11 mouse cellular contexts compared by ENCODE assay signal in the genomic region with DNA sequence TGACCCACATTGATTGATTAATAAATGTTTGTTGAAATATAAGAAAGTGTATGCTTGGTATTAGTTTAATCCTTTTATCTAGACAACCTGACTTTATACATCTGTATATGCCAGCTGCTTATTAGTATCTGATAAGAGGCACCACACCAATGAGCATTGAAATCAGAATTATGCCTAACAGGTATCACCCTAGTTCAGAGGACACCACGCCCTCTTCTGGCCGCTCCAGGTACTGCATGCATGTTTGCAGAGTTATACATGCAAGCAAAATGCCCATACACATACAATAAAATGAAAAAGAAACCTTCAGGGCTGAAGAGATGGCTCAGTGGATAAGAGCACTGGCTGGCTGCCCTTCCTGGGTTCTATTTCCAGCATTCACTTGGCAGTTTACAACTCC. TPM values are rescaled to one million over a fixed set of nuclear protein-coding genes. Genes with fewer than 3 reads are reported as not detected.
DNase-seq lines count a peak whose midpoint lies in the region; ATAC-seq and TF ChIP-seq lines count a peak whose summit lies in the region.
"Had no signal": no experiment of that assay in that cellular context is flagged by ENCODE, and none has a peak within 500 bp of the region (broad histone marks: within the 10 kb centered on the region; RNA-seq: fewer than 3 reads in every experiment).

No protein-coding gene starts in this region.

- no peak for TF ChIP-seq EP300 in heart, adult 2 months (IDR thresholded peaks at IDR 0.05; ENCODE audit: insufficient read depth, low read depth, low read length)

- 6% methylated on average over 2 of the region's 2 CpGs for WGBS in heart, adult 2 months
- 13% methylated on average over 2 of the region's 2 CpGs for WGBS in heart, embryonic 12.5 days
- 9% methylated on average over 2 of the region's 2 CpGs for WGBS in bone marrow, adult 2 months

- H3K27ac ChIP-seq in heart, adult 2 months, result no peak overlapping the region
- H3K27ac ChIP-seq in heart, embryonic 12.5 days (ENCODE audit: poor library complexity, severe bottlenecking), result no peak overlapping the region
- H3K27ac ChIP-seq in bone marrow, adult 2 months (ENCODE audit: control insufficient read depth, insufficient read depth, low read depth, low read length, poor library complexity), result no peak overlapping the region
- H3K27ac ChIP-seq in testis, adult 2 months (ENCODE audit: control insufficient read depth, insufficient read depth, low read depth, low read length), result no peak overlapping the region
- H3K27ac ChIP-seq: embryonic facial prominence, embryonic 13.5 days; midbrain, embryonic 12.5 days had no signal

- ATAC-seq in heart, embryonic 12.5 days (ENCODE audit: insufficient number of reproducible peaks, low FRiP score), result no peak
- ATAC-seq: activated CD4-positive, CD25-positive, alpha-beta regulatory T cell, adult 4 months had no signal

- H3K27me3 ChIP-seq in heart, adult 2 months (ENCODE audit: control insufficient read depth, insufficient read depth, low read length), result no peaks in the 10 kb centered on the region
- no peaks in the 10 kb centered on the region for H3K27me3 ChIP-seq in heart, embryonic 12.5 days (replicated peaks)
- H3K27me3 ChIP-seq in testis, adult 2 months (ENCODE audit: control insufficient read depth, insufficient read depth, low read length), result no peaks in the 10 kb centered on the region
- H3K27me3 ChIP-seq: midbrain, embryonic 12.5 days had no signal

- intact Hi-C loops in heart, adult 2 months (cut with DNase I), result no loop called here

- TF ChIP-seq CTCF in heart, adult 2 months (IDR thresholded peaks at IDR 0.05), result peak; percentile 63
- TF ChIP-seq CTCF in bone marrow, adult 2 months (IDR thresholded peaks at IDR 0.05; ENCODE audit: control insufficient read depth, insufficient read depth, low read length), result peak; percentile 61
- TF ChIP-seq CTCF in testis, adult 2 months (IDR thresholded peaks at IDR 0.05; ENCODE audit: control insufficient read depth, insufficient read depth, insufficient replicate concordance, low read depth, low read length), result peak; percentile 58; the same call in 1 of the 2 replicates

- no peak overlapping the region for H3K9ac ChIP-seq in heart, adult 2 months (ENCODE audit: low read depth, low read length)
- no peak overlapping the region for H3K9ac ChIP-seq in heart, embryonic 12.5 days
- H3K9ac ChIP-seq: embryonic facial prominence, embryonic 13.5 days; midbrain, embryonic 12.5 days had no signal

- peaks cover 1% of the 10 kb centered on the region; the same call in 1 of the 2 replicates for H3K4me1 ChIP-seq in heart, adult 2 months (ENCODE audit: control insufficient read depth, insufficient read depth, low read length)
- no peaks in the 10 kb centered on the region for H3K4me1 ChIP-seq in heart, embryonic 12.5 days (replicated peaks)
- no peaks in the 10 kb centered on the region; the same call in 1 of the 2 replicates for H3K4me1 ChIP-seq in bone marrow, adult 2 months (ENCODE audit: control insufficient read depth, insufficient read depth, low read length)
- peaks cover 10% of the 10 kb centered on the region for H3K4me1 ChIP-seq in testis, adult 2 months (ENCODE audit: control insufficient read depth, insufficient read depth, low read length)
- H3K4me1 ChIP-seq: midbrain, embryonic 12.5 days had no signal

- 0 out of 2 replicates have a peak, but pooled peaks cover 8% of the 10 kb centered on the region for H3K9me3 ChIP-seq in heart, embryonic 12.5 days (replicated peaks)
- H3K9me3 ChIP-seq: embryonic facial prominence, embryonic 13.5 days; midbrain, embryonic 12.5 days had no signal

- H3K4me3 ChIP-seq in heart, adult 2 months, result no peak overlapping the region
- no peak overlapping the region for H3K4me3 ChIP-seq in heart, embryonic 12.5 days
- no peak overlapping the region for H3K4me3 ChIP-seq in bone marrow, adult 2 months (replicated peaks; ENCODE audit: control insufficient read depth, low read depth, low read length)
- no peak overlapping the region for H3K4me3 ChIP-seq in testis, adult 2 months (ENCODE audit: control insufficient read depth, low read depth, low read length)
- H3K4me3 ChIP-seq: embryonic facial prominence, embryonic 13.5 days; midbrain, embryonic 12.5 days had no signal

- H3K79me2 ChIP-seq in heart, adult 2 months (replicated peaks; ENCODE audit: control insufficient read depth, insufficient read depth, low read length), result no peaks in the 10 kb centered on the region

- H3K36me3 ChIP-seq in heart, adult 2 months (ENCODE audit: control insufficient read depth, insufficient read depth, low read length), result no peaks in the 10 kb centered on the region
- no peaks in the 10 kb centered on the region for H3K36me3 ChIP-seq in heart, embryonic 12.5 days
- H3K36me3 ChIP-seq in testis, adult 2 months (ENCODE audit: control insufficient read depth, insufficient read depth, low read length), result no peaks in the 10 kb centered on the region
- H3K36me3 ChIP-seq: embryonic facial prominence, embryonic 13.5 days; midbrain, embryonic 12.5 days had no signal

- no peak overlapping the region for H3K4me2 ChIP-seq in heart, embryonic 12.5 days
- H3K4me2 ChIP-seq: embryonic facial prominence, embryonic 13.5 days; midbrain, embryonic 12.5 days had no signal

- no peak for TF ChIP-seq POLR2A in heart, adult 2 months (IDR thresholded peaks at IDR 0.05; ENCODE audit: insufficient read depth, low read depth, low read length)
- no peak for TF ChIP-seq POLR2A in bone marrow, adult 2 months (IDR thresholded peaks at IDR 0.05; ENCODE audit: borderline replicate concordance, control insufficient read depth, low read depth, low read length)
- TF ChIP-seq POLR2A in testis, adult 2 months (IDR thresholded peaks at IDR 0.05; ENCODE audit: control insufficient read depth, low read depth, low read length), result no peak

- DNase-seq in heart, adult 2 months, result no peak
- peak; percentile 24 for DNase-seq in right cerebral cortex, postnatal 14 days
- DNase-seq in right cerebral cortex, postnatal 25 days, result no peak
- DNase-seq in adrenal gland, adult 8-10 months, result no peak
- no peak for DNase-seq in right cerebral cortex, adult 18-20 months

RNA-seq across cellular contexts. Expression of a gene that starts 7.1 kb away (rescaled TPM):
- total RNA-seq in heart, adult 2 months (2021), result 1 to 10 TPM; 3.7 to 4.5 TPM
- 6.8 and 7.6 TPM in 2 replicates for polyA plus RNA-seq in heart, adult 2 months (2012; rRNA removed)
- polyA plus RNA-seq in heart, embryonic 12.5 days (2016; fragmentation: Nextera tagmentation; extraction: Ambion mirVana), result 0.91 and 1.2 TPM in 2 replicates
- polyA plus RNA-seq in bone marrow, adult 2 months (2011; ENCODE audit: insufficient read depth, insufficient read length, low replicate concordance, missing spikeins), result 4.0 and 8.4 TPM in 2 replicates
- 30.7 and 34.2 TPM in 2 replicates for polyA plus RNA-seq in testis, adult 2 months (2012; rRNA removed)
- total RNA-seq in adrenal gland, adult 8-10 months (2022), result 10 to 100 TPM in 2 of 4 experiments, 1 to 10 TPM in 2; 9.3 to 26.6 (median 12.7) TPM

RNA-seq across cellular contexts. Expression of a gene that starts 7.1 kb away (rescaled TPM):
- total RNA-seq in heart, adult 2 months (2021), result 10 to 100 TPM; 24.3 to 27.6 TPM
- polyA plus RNA-seq in heart, adult 2 months (2012; rRNA removed), result 11.7 and 19.3 TPM in 2 replicates
- polyA plus RNA-seq in heart, embryonic 12.5 days (2016; fragmentation: Nextera tagmentation; extraction: Ambion mirVana), result 11.2 and 12.8 TPM in 2 replicates
- 6.1 and 12.9 TPM in 2 replicates for polyA plus RNA-seq in bone marrow, adult 2 months (2011; ENCODE audit: insufficient read depth, insufficient read length, low replicate concordance, missing spikeins)
- 8.1 and 10.0 TPM in 2 replicates for polyA plus RNA-seq in testis, adult 2 months (2012; rRNA removed)
- 10 to 100 TPM; 29.6 to 40.1 (median 34.0) TPM for total RNA-seq in adrenal gland, adult 8-10 months (2022)
